Mouse (Mus musculus): ENCODE results near the gene Scaper. TPM values are rescaled to one million over a fixed set of nuclear protein-coding genes. Genes with fewer than 3 reads are reported as not detected.

The Scaper gene
- polyA plus RNA-seq (2012; rRNA removed): 15.2 and 27.1 TPM in 2 replicates

GRCm38 (mm10) chr9:55937664-55938617 lies at the start of gene Scaper:
Scaper (minus strand) TSS chr9:55938119.
- DNase-seq (ENCODE audit: low read depth): peak; percentile 98
- TF ChIP-seq POLR2A (IDR thresholded peaks at IDR 0.05; ENCODE audit: borderline replicate concordance, extremely low read depth, insufficient read depth, insufficient read length, poor library complexity, severe bottlenecking) (peak; percentile 56; the same call in 1 of the 2 replicates), CTCF (IDR thresholded peaks at IDR 0.05; ENCODE audit: borderline replicate concordance, extremely low read depth, insufficient read depth, insufficient read length) (peak; percentile 20; the same call in 1 of the 2 replicates)

GRCm38 (mm10) chr9:55946819-55947218 lies 8.9 kb upstream of the Scaper start:
- TF ChIP-seq CTCF (IDR thresholded peaks at IDR 0.05; ENCODE audit: borderline replicate concordance, extremely low read depth, insufficient read depth, insufficient read length) (peak; percentile 36; the same call in 1 of the 2 replicates), POLR2A (IDR thresholded peaks at IDR 0.05; ENCODE audit: borderline replicate concordance, extremely low read depth, insufficient read depth, insufficient read length, poor library complexity, severe bottlenecking) (no peak)
- DNase-seq (ENCODE audit: low read depth): peak; percentile 34

GRCm38 (mm10) chr9:55941356-55941755 lies 3.4 kb upstream of the Scaper start:
- no peak for DNase-seq (ENCODE audit: low read depth)
- no peak for TF ChIP-seq POLR2A (IDR thresholded peaks at IDR 0.05; ENCODE audit: borderline replicate concordance, extremely low read depth, insufficient read depth, insufficient read length, poor library complexity, severe bottlenecking)
- no peak for TF ChIP-seq CTCF (IDR thresholded peaks at IDR 0.05; ENCODE audit: borderline replicate concordance, extremely low read depth, insufficient read depth, insufficient read length)

GRCm38 (mm10) chr9:55938618-55938985 lies 683 bp upstream of the Scaper start:
- DNase-seq (ENCODE audit: low read depth): no peak
- TF ChIP-seq POLR2A (IDR thresholded peaks at IDR 0.05; ENCODE audit: borderline replicate concordance, extremely low read depth, insufficient read depth, insufficient read length, poor library complexity, severe bottlenecking) (no peak), CTCF (IDR thresholded peaks at IDR 0.05; ENCODE audit: borderline replicate concordance, extremely low read depth, insufficient read depth, insufficient read length) (no peak)

GRCm38 (mm10) chr9:55937224-55937663 lies 675 bp downstream of the Scaper start:
- TF ChIP-seq CTCF (IDR thresholded peaks at IDR 0.05; ENCODE audit: borderline replicate concordance, extremely low read depth, insufficient read depth, insufficient read length) (no peak), POLR2A (IDR thresholded peaks at IDR 0.05; ENCODE audit: borderline replicate concordance, extremely low read depth, insufficient read depth, insufficient read length, poor library complexity, severe bottlenecking) (no peak)
- peak; percentile 47 for DNase-seq (ENCODE audit: low read depth)

- TF ChIP-seq POLR2A (IDR thresholded peaks at IDR 0.05; ENCODE audit: borderline replicate concordance, extremely low read depth, insufficient read depth, insufficient read length, poor library complexity, severe bottlenecking) (no peak), CTCF (IDR thresholded peaks at IDR 0.05; ENCODE audit: borderline replicate concordance, extremely low read depth, insufficient read depth, insufficient read length) (no peak)
- no peak for DNase-seq (ENCODE audit: low read depth)
These were observed 5.4 kb downstream of the Scaper start for GRCm38 (mm10) chr9:55932482-55932881.

GRCm38 (mm10) chr9:55918579-55918978 lies 19.3 kb downstream of the Scaper start:
- no peak for TF ChIP-seq POLR2A (IDR thresholded peaks at IDR 0.05; ENCODE audit: borderline replicate concordance, extremely low read depth, insufficient read depth, insufficient read length, poor library complexity, severe bottlenecking)
- TF ChIP-seq CTCF (IDR thresholded peaks at IDR 0.05; ENCODE audit: borderline replicate concordance, extremely low read depth, insufficient read depth, insufficient read length): no peak
- DNase-seq (ENCODE audit: low read depth): peak; percentile 74

GRCm38 (mm10) chr9:55916751-55917150 lies 21.2 kb downstream of the Scaper start:
- DNase-seq (ENCODE audit: low read depth): no peak
- no peak for TF ChIP-seq POLR2A (IDR thresholded peaks at IDR 0.05; ENCODE audit: borderline replicate concordance, extremely low read depth, insufficient read depth, insufficient read length, poor library complexity, severe bottlenecking)
- TF ChIP-seq CTCF (IDR thresholded peaks at IDR 0.05; ENCODE audit: borderline replicate concordance, extremely low read depth, insufficient read depth, insufficient read length): no peak

GRCm38 (mm10) chr9:55911481-55911880 lies 26.4 kb downstream of the Scaper start:
- TF ChIP-seq CTCF (IDR thresholded peaks at IDR 0.05; ENCODE audit: borderline replicate concordance, extremely low read depth, insufficient read depth, insufficient read length) (no peak), POLR2A (IDR thresholded peaks at IDR 0.05; ENCODE audit: borderline replicate concordance, extremely low read depth, insufficient read depth, insufficient read length, poor library complexity, severe bottlenecking) (no peak)

GRCm38 (mm10) chr9:55902964-55903363 lies 35.0 kb downstream of the Scaper start:
- no peak for DNase-seq (ENCODE audit: low read depth)
- TF ChIP-seq POLR2A (IDR thresholded peaks at IDR 0.05; ENCODE audit: borderline replicate concordance, extremely low read depth, insufficient read depth, insufficient read length, poor library complexity, severe bottlenecking) (no peak), CTCF (IDR thresholded peaks at IDR 0.05; ENCODE audit: borderline replicate concordance, extremely low read depth, insufficient read depth, insufficient read length) (no peak)

More at GRCm38 (mm10) chr9:55911481-55911880, 26.4 kb downstream of the Scaper start:
- DNase-seq (ENCODE audit: low read depth): no peak

- no peak for TF ChIP-seq POLR2A (IDR thresholded peaks at IDR 0.05; ENCODE audit: borderline replicate concordance, extremely low read depth, insufficient read depth, insufficient read length, poor library complexity, severe bottlenecking)
- no peak for TF ChIP-seq CTCF (IDR thresholded peaks at IDR 0.05; ENCODE audit: borderline replicate concordance, extremely low read depth, insufficient read depth, insufficient read length)
- no peak for DNase-seq (ENCODE audit: low read depth)
These were observed 36.3 kb downstream of the Scaper start for GRCm38 (mm10) chr9:55901588-55901987.

Measured in brain, embryonic 14.5 days (tissue).